Mouse (Mus musculus) spleen, adult 2 months (tissue): ENCODE results near the gene Rasgrf2.

Experiments
- CTCF ChIP-seq: fragments of 200-500 bp; IDR thresholded peaks from 2 replicates; pipeline ENCODE4 v1.5.1; 2011; ENCODE audit warnings: mild to moderate bottlenecking, inconsistent platforms; ENCODE audit not compliant: insufficient read depth, insufficient read length, insufficient replicate concordance; ENCODE audit errors: extremely low read depth
- POLR2A ChIP-seq: fragments of 200-500 bp; IDR thresholded peaks from 2 replicates; pipeline ENCODE4 v1.6.1; 2011; ENCODE audit warnings: low read depth, low read length, inconsistent platforms

DNA sequence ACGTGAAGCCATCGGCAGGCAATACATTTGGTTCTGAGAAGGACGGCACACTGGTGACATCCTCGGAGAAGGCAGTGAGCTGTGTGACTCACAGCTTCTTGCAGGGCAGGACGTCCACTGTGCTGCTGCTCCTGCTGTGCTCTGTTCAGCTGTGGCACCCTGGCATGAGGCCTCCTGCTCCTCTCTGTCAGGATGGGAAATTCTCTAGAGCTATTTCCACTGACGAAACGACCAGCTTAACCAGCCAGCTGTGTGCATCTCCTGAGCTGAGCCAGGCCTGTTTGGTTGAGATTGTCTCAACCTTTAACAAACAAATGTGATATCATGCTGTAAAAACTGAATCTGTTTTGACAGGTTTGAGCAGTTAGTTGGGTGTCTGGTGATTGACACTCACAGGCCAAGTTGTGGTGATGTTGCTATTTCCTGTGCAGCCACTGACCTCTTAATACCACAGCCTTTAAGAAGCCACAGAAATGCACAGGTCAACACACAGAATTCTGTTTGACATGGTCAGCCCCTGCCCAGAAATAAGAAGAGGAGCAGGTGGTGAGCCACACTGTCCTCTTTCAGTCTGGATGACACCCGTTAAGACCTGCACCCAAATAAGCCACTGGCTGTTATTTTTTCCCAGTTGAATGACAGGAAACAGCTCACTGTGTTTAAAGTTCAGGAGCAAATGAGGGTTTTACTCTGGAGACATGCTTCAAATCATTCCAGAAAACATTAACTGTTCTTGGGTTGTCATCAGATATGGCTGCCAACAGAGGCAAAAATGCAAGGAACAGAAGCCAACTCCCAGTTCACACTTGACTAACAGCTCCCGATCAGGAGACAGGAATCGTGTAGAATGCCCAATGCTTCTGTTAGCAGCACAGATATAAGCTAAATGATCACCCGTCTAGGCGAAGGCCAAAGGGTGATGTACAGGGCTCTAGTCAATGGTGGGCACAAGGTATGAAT is 36.0 kb downstream of the Rasgrf2 start:
- TF ChIP-seq CTCF (no peak), POLR2A (no peak)
